Mouse (Mus musculus) olfactory bulb, adult 2 months (tissue): ENCODE results near the gene Spaca9.

Source experiments
- CTCF ChIP-seq: fragments of 200-500 bp; IDR thresholded peaks from 2 replicates; pipeline ENCODE4 v1.5.1; 2012; ENCODE audit warnings: low read depth, mild to moderate bottlenecking, low read length, moderate library complexity; ENCODE audit not compliant: insufficient read depth
- POLR2A ChIP-seq: fragments of 200-500 bp; IDR thresholded peaks from 2 replicates; pipeline ENCODE4 v1.6.1; 2012; ENCODE audit warnings: mild to moderate bottlenecking, low read depth, low read length, moderate library complexity; ENCODE audit not compliant: insufficient read depth

DNA sequence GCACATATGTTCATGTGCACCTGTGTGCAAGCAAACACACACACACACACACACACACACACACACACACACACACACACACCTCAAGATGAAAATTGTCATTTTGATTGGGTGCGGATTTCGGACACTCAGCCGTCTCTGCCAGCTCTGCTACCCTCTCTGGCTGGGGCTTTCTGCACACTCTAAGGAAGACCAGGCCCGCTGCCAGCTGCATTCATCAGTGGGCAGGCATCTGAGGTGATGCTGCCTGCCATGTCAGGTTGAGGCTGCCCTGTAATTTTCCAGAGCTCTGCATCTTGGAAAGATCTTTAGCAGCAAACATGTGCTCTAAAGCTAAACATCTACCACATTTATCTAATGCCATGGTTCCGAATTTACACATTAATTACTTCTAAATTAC lies 37.6 kb upstream of the Spaca9 start:
- no peak for TF ChIP-seq POLR2A
- TF ChIP-seq CTCF: no peak
